Mouse (Mus musculus) cerebellum, adult 11-12 months (tissue): ENCODE results near the gene B4galt2.

ENCODE experiments used
- DNase-seq: peaks from one replicate; pipeline ENCODE4 v3.0.0; 2022

Gene B4galt2

GRCm38 (mm10) chr4:117906196-117906595, 22.9 kb upstream of the B4galt2 start:
- DNase-seq: peak; percentile 63

DNA sequence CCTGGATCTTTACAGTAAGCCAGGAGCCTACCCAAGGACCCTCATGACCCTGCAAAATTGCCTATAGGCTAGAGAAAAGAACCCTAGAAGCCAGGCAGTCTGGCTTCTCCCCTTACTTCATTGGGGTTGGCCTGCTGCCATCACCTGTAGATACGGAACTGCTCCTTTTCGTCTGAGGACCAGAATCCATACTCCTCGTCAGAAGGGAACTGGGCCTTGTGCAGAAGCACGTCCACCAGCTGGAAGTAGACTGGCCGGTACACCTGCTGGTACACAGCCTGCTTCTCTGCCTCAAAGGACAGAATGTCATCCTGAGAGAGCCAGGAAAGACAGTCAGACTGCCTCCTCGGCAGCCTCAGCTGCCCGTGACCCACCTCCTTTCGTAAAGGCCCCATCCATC, 21.5 kb upstream of the B4galt2 start:
- DNase-seq: peak; percentile 68

DNA sequence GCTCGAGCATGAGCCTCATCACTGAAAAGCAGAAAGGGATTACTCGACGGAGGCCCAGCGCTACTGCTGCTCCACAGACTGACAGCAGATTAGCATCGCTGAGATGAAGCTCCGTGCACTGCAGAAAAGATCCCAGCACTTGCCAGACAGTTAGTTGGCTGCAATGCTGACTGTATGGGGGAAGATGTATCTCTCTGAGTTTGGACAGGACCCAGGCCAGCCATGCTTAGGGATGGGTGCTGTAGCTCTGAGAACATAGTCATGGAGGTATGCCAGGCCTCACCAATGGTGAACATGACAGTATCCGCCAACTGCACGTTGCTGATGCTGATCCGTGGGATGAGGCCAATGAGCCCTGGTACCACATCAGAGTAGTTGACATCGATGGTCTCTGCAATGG, 20.8 kb upstream of the B4galt2 start:
- DNase-seq: peak; percentile 50

DNA sequence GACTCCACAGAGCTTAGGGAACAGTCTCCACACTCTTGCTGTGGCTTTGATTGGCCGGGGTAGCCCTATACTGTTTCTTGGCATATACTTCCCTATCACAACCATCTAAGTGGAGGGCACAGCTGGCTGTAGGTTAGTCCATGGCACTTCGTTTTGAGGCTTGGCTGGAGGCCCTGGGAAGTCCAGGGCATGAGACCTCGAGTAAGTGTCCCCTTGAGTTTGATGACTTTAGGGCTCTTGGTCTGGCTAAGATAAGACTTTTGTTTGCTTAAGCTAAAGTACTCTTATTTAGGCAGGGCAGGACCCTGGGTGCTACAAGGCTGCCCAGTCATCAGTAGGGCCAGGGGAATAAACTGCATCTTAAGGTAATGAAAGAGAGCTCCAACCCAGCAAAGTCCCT, 14.8 kb upstream of the B4galt2 start:
- DNase-seq: no peak

GRCm38 (mm10) chr4:117896031-117896430, 12.7 kb upstream of the B4galt2 start:
- DNase-seq: peak; percentile 86

DNA sequence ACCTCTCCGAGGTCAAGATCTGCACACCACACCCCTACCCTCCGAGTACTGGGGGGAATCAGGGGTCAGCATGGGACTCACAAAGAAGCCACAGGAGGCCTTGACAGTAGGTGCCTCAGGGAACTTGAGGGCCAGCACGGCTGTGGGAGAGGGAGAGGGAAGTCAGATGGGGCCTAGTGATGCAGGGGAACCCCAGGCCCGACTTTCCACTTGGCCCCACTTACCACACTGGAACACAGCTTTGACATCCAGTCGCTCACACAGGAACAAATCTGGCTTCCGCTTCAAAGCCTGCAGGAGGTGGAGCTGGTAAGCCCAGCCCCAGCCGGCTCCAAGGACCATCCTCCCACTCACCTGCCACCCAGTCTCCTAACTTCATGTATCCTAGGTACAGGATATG, 12.1 kb upstream of the B4galt2 start:
- DNase-seq: no peak

GRCm38 (mm10) chr4:117894601-117895000, 11.3 kb upstream of the B4galt2 start:
- peak; percentile 69 for DNase-seq

- DNase-seq: no peak
Measured at GRCm38 (mm10) chr4:117893376-117893775, 10.1 kb upstream of the B4galt2 start.

DNA sequence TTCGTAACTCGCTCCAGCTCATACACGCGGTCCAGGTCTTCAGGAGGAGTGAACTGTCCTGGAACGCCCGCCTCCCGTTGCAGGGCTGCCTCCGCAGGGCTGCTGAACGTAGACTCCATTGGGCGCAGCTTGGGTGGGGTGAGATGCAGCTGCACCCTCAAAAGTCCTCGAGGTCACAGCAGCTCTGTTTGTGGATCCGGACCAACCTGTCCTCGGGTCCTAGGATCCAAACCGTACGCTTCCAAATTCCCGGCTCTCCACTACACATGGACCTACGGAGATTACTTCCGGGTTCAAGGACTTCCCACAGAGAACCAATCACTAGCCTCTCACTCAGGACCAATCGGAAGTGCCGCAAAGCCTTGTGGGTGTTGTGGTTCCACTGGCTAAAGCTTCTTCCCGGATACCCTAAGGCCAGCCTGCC, 8.5 kb upstream of the B4galt2 start, which contains the start of gene Dph2:
Dph2 (minus strand) TSS at position 295 of the 424 bp plus-strand sequence.
- DNase-seq: peak; percentile 89

DNA sequence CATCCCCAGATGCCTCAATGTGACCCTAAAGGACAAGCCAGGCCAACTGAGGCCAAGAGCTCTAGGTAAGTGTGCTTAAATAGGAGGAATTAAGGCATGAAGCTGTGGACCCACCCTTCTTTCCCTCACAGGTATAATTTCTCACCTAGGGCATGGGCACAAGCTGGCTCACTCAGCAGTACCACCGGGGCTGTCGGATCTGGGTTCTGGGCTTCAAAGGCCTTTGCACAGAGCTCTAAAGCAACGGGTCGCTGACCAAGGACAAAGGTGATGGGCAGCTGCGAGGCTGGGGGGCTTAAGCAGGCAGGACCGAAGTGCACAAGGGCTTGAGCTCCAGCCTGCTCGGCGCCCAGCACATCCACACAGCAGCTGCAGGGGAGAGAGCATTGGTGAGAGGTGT, 7.5 kb upstream of the B4galt2 start:
- no peak for DNase-seq

GRCm38 (mm10) chr4:117890031-117890430, 6.7 kb upstream of the B4galt2 start:
- peak; percentile 73 for DNase-seq

- no peak for DNase-seq
Measured at GRCm38 (mm10) chr4:117889471-117889870, 6.2 kb upstream of the B4galt2 start.

DNA sequence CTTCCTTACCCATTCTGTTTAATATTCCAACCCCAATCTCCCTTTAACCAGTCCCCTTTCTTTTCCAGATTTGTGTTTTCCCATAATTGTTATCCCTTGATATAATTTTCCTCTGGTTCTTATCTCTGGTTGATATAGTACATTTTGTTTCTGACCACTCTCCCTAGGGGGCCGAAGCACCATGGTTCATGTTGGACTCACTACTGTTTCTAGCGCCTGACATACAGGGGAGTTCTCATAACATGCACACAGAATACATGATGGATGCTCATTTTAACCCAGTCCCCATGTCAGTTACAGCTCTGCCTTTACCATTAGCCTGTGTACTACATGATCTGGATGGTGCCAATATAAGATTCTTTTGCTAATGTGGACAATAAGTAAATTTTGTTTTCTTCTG, 4.6 kb upstream of the B4galt2 start:
- DNase-seq: no peak

GRCm38 (mm10) chr4:117887133-117887532, 3.8 kb upstream of the B4galt2 start, which contains the start of gene Atp6v0b:
Atp6v0b (minus strand) TSS chr4:117887333.
- peak; percentile 95 for DNase-seq

DNA sequence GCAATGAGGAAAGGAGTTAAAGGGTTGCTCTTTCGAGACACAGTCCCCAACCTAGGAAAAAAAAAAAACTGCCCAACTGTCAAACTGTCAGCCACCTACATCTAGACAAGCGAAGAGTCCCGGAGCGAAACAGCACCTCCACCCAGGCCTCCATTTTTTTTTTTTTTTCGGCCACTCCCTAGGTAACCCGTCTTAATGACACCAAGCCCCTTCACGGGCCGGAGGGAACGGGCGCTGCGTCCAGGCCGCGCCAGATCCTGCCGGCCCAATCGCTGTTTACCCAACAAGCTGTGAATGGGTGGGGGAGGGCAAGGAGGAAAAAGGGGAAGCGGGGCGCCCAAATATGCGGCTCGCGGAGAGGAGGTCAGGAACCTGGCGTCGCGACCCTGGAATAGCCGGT, 3.4 kb upstream of the B4galt2 start:
- DNase-seq: peak; percentile 64

- peak; percentile 63 for DNase-seq
Measured at GRCm38 (mm10) chr4:117885994-117886393, 2.7 kb upstream of the B4galt2 start.

- DNase-seq: no peak
Measured at GRCm38 (mm10) chr4:117885093-117885492, 1.8 kb upstream of the B4galt2 start.

GRCm38 (mm10) chr4:117884146-117884545, 859 bp upstream of the B4galt2 start:
- no peak for DNase-seq

GRCm38 (mm10) chr4:117878703-117879102, 4.6 kb downstream of the B4galt2 start:
- no peak for DNase-seq

- no peak for DNase-seq
Measured at GRCm38 (mm10) chr4:117878301-117878700, 5.0 kb downstream of the B4galt2 start.

DNA sequence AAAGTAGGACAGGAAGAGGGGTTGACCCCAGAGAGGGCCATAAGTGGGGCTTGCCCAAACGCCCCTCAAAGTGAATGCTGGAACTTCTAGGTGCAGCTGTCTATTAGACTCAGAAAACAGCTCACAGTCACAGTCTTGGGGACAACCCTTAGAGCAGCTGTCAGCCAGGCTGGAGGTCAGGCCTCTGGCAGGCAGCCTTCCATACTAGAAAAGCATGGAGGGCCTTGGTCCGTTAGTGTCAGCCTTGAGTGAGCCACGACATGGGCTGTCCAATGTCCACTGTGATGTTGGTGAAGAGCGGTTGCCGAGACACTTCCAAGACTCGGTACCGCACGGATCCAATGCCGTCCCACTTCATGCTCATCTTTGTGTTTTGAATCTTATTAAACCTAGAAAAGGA, 9.7 kb downstream of the B4galt2 start:
- no peak for DNase-seq

DNA sequence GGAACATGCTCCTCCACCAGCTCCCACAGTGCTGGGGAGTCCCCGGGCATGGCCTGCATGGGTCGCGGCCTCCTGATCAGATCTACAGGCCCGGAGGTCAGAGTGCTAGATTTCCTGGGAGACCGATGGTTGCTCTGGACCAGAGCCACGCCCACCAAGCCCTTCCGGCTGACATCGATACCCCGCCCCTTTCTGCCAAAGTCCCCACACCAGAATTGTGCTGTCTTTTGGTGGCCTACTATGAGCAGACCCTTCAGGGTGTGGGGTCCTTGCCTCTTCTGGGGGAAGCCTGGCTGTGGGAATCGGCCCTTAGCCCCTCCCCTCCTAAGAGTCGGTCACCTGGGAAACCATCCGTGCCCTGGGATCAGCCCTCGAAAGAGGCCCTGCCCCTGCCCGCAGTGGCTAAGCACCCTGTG, 10.8 kb downstream of the B4galt2 start, which contains the start of gene Ccdc24:
Ccdc24 (minus strand) TSS at position 87 of the 416 bp plus-strand sequence.
- DNase-seq: no peak

DNA sequence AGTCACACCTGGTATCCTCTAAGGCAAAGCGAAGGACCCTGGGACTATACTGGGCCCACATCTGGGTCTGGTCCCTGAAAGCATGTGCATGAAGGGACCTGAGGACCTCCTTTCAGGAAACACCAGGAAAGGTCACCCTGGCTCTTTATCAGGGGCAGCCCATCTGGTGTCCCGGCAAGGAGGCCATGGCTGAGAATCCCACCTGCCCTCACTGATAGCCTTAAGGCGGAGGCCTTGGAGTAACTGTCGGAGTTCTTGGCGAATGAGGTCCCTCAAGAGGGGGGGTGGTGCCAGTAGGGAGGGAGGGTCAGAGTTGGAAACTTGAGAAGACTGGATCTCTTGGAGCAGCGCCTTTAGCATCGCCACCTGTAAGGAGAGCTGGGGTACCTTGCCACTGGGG, 11.5 kb downstream of the B4galt2 start:
- no peak for DNase-seq

GRCm38 (mm10) chr4:117870437-117870836, 12.8 kb downstream of the B4galt2 start:
- no peak for DNase-seq

GRCm38 (mm10) chr4:117869317-117869716, 14.0 kb downstream of the B4galt2 start:
- DNase-seq: no peak

- no peak for DNase-seq
Measured at GRCm38 (mm10) chr4:117867823-117868222, 15.5 kb downstream of the B4galt2 start.
